Mouse (Mus musculus) right cerebral cortex, postnatal 10 days (tissue): ENCODE results near the gene Snapc3.
"Not testable (repeated sequence)": the region's sequence is repeated elsewhere in the genome, so short reads cannot be mapped to it uniquely, and the experiment has no call there.

Experiments
- DNase-seq, 2 experiments: peaks; one replicate each; pipeline ENCODE4 v3.0.0; 2021; ENCODE audit warnings: low spot score in 2 of 2

The Snapc3 gene

DNA sequence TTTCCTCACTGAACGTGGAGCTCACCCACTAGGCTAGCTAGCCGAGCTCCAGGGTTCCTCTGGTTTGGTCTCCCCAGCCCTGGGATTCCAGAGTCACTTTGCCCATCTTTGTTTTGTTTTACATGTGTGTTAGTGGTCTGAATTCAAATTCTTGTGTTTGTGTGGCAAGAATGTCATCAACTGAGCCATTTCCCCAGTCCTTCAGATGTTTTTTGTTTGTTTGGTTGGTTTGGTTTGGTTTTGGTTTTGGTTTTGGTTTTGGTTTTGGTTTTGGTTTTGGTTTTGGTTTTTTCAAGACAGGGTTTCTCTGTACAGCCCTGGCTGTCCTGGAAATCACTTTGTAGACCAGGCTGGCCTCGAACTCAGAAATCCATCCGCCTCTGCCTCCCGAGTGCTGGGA is 79.5 kb downstream of the Snapc3 start:
- DNase-seq, result not testable (repeated sequence)

DNA sequence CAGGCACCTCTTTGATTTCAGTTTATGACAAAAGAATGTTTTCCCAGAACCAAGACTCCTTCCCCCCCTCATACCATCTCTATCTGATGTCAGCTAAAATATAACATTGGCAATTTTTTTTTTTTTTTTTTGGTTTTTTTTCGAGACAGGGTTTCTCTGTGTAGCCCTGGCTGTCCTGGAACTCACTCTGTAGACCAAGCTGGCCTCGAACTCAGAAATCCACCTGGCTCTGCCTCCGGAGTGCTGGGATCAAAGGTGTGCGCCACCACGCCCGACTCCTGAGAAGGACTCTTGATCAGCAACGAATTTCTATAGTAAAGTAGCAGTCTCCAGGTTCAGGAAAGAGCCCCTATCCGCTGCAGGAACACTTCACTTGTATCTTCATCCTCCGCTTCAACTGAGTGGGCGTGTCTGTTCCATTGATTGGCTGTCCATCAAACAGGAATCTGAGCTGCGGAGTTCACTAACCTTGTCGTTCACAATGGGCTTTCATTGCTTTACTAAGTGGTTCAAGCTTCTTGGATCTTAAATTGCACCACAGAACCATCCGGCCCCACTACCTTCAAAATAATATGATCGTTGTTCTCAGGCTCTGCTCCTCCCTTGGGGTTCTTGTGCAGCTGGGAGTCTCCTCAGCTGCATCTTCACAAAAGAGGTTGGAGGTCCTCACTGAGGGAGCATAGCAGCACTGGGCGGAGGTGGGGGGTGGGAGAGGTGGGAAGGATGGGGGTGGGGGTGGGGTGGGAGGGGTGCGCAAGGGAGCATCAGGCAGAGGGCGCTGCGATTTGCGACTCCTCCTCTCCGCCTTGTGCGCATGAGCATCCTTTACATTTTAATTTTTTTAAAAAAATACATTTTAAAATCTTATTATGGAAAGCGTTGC is 82.9 kb downstream of the Snapc3 start:
- peak; percentile 53 to 63 for DNase-seq

DNA sequence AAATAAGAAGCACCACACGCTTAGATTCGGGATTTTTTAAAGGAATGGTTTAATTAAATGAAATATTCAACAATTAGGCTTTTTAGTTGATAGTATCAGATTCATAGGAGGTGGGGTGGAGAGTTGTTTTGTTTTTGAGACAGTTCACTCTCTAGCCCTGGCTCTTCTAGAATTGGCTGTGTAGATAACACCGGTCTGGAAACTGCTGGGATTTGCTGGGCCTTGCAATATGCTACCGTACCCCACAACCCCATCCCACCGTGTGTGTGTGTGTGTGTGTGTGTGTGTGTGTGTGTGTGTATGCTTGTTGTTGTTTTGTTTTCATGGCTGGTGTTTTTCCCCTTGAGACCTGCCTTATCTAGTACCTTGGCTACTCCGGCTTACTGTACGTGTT is 83.5 kb downstream of the Snapc3 start:
- no peak for DNase-seq

DNA sequence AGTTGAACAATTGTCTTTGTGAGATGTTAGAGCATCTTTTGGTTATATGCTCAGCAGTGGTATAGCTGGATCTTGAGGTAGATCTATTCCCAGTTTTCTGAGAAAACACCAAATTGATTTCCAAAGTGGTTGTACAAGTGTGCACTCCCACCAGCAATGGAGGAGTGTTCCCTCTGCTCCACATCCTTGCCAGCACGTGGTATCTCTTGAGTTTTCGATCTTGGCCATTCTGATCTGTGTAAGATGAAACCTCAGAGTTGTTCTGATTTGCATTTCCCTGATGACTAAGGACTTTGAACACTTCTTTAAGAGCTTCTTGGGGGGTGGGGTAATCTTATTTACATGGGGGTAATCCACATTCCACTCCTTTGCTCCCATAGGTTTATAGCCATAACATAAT is 92.1 kb downstream of the Snapc3 start:
- DNase-seq, result no peak

DNA sequence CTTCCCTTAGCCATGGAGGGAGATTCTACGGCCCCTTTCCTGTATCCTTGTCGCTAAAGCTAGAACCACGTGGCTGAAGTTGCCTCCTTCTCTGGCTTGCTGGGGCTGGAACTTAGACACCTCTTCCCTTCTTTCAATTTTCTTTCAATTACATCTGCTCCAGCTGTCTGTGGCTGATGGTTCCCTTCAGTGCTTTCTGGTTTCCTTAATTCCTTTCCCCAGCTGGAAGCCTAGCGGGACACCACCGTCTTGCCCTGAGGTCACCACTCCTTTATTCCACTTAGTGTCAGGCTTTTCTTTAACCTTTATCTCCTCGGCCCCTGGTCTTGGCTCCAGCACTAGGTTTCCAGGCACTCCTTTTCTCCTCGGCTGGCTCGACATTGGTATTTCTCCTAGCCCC is 93.6 kb downstream of the Snapc3 start:
- no peak for DNase-seq

DNA sequence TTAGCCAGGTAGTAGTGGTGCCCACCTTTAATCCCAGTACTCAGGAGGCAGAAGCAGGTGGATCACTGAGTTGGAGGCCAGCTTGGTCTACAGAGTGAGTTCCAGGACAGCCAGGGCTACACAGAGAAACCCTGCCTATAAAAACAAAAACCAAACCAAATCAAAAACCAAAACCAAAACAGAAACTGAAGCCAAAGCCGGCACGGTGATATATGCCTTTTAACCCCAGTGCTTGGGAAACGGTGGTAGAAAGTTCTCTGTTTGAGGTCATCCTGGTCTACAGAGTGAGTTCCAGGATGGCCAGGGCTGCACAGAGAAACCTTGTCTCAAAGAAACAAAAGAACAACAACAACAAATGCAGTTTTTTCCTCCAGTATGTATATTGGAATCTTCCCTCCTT is 94.7 kb downstream of the Snapc3 start:
- DNase-seq, result no peak

DNA sequence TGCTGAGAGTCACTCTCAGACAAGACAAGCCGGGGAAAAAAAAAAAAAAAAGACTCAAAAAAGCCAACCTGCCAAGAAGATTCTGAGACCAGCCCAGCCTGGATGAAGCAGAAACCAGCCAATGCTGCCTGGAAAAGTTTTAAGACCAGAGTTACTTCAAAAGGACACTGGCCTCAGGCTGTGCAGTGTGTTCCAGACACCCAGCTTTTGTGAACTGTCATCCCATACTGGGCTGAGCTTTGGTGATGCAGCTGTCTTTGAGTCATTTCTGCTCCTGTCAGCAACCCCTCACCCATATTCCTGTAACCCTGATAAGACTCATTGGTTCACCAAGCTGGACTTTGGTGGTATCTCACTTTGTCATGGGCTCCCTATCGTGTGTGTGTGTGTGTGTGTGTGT is 95.1 kb downstream of the Snapc3 start:
- no peak for DNase-seq

DNA sequence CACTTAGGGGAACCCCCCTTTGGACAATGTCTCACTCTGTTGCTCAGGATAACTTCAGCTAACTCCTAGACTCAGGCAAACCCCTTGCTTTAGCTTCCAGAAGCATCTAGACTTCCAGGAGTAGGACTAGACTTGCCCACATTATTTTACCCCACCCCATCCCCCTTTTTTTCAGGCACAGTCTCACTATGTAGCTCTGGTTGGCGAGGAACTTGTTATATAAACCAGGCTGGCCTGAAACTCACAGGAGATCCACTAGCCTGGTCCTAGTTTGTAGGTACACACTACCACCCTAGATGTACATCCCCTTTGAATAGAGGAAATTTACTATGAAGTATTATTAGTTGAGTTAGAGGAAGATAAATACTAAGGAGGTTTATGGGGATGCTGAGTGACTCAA is 96.7 kb downstream of the Snapc3 start:
- no peak for DNase-seq

DNA sequence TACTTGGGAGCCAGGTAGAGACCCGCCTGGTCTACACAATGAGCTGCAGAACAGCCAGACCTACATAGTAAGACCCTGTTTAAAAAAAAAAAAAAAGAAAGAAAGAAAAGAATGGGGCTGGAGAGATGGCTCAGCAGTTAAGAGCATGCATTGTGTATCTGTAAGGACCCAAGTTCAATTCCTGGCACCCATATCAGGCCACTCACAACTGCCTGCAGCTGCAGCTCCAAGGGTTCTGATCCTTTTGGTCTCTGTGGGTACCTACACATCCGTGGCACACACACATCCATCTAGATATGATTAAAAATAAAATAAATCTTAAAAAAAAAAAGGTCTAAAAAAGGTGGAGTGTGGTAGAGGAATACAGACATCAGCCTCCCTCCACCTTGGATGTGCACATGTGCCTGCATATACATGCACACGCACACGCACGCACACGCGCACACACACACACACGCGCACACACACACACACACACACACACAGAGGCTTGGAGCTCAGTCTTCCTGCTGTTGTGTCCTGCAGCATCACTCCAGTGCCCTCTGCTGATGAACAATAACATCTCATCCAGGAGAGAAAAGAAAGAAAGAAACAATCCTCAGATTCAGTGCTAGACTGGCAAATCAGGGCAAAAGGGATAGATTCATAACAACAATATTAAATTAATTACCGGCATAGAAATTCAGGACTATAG is 97.6 kb downstream of the Snapc3 start:
- DNase-seq, result peak; percentile 33 to 44

DNA sequence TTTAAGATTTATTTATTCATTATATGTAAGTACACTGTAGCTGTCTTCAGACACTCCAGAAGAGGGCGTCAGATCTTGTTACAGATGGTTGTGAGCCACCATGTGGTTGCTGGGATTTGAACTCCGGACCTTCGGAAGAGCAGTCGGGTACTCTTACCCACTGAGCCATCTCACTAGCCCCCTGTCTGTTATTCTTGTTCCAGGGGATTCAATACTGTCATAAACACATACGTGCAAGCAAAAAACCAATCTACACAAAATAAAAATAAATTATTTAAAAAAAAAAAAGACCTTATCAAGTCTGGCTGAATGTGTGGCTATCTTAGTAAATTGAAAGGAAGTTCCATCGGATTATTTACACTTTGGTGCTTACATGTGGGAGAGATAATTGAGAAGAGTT is 98.6 kb downstream of the Snapc3 start:
- not testable (repeated sequence) for DNase-seq
